Mouse (Mus musculus) spleen, adult 2 months (tissue): ENCODE measurements around the gene Setd4. TPM values are rescaled to one million over a fixed set of nuclear protein-coding genes. Genes with fewer than 3 reads are reported as not detected.
A peak's percentile ranks its signal among the peaks of the same experiment; 100 is the strongest.

Experiments used
- DNase-seq, 2 experiments: peaks; one replicate each; pipeline versions ENCODE4 v3.0.0 to v3.0.0-alpha.2; 2012 to 2021; ENCODE audit warnings: low spot score in 2 of 2, low read depth in 1 of 2
- H3K27ac ChIP-seq: fragments of 200-500 bp; 2 replicates; pipeline ENCODE4 v1.5.1; 2012; ENCODE audit warnings: low read length, inconsistent platforms; ENCODE audit not compliant: insufficient read depth
- H3K27me3 ChIP-seq: fragments of 200-500 bp; 2 replicates; pipeline ENCODE4 v1.6.1; 2012; ENCODE audit warnings: mild to moderate bottlenecking, moderate library complexity, low read length, inconsistent platforms; ENCODE audit not compliant: control insufficient read depth, insufficient read depth
- H3K36me3 ChIP-seq: fragments of 200-500 bp; 2 replicates; pipeline ENCODE4 v1.6.1; 2012; ENCODE audit warnings: mild to moderate bottlenecking, low read length, inconsistent platforms; ENCODE audit not compliant: control insufficient read depth, insufficient read depth
- H3K4me1 ChIP-seq: fragments of 200-500 bp; 2 replicates; pipeline ENCODE4 v1.6.1; 2011; ENCODE audit warnings: inconsistent platforms; ENCODE audit not compliant: control insufficient read depth, insufficient read depth, insufficient read length
- H3K4me3 ChIP-seq: fragments of 200-500 bp; 2 replicates; pipeline ENCODE4 v1.5.1; 2011; ENCODE audit warnings: mild to moderate bottlenecking, inconsistent platforms; ENCODE audit not compliant: insufficient read depth, insufficient read length; ENCODE audit errors: extremely low read depth
- CTCF ChIP-seq: fragments of 200-500 bp; IDR thresholded peaks from 2 replicates; pipeline ENCODE4 v1.5.1; 2011; ENCODE audit warnings: mild to moderate bottlenecking, inconsistent platforms; ENCODE audit not compliant: insufficient read depth, insufficient read length, insufficient replicate concordance; ENCODE audit errors: extremely low read depth
- POLR2A ChIP-seq: fragments of 200-500 bp; IDR thresholded peaks from 2 replicates; pipeline ENCODE4 v1.6.1; 2011; ENCODE audit warnings: low read depth, low read length, inconsistent platforms
- WGBS: fragments of 180-500 bp; shearing (Covaris S2); methylation state at CpG from one replicate; pipeline ENCODE4 v1.1.7; 2018; 5-methylcytosine and 5-hydroxymethylcytosine counted together
- polyA plus RNA-seq: library from polyadenylated mRNA; depleted of rRNA; stranded (reverse); fragments of >200 nt; gene quantifications from 2 replicates; pipeline ENCODE4 v1.2.3, GENCODE M21; 2012

Gene Setd4
- polyA plus RNA-seq, 1 experiment = 10.2 TPM

DNA sequence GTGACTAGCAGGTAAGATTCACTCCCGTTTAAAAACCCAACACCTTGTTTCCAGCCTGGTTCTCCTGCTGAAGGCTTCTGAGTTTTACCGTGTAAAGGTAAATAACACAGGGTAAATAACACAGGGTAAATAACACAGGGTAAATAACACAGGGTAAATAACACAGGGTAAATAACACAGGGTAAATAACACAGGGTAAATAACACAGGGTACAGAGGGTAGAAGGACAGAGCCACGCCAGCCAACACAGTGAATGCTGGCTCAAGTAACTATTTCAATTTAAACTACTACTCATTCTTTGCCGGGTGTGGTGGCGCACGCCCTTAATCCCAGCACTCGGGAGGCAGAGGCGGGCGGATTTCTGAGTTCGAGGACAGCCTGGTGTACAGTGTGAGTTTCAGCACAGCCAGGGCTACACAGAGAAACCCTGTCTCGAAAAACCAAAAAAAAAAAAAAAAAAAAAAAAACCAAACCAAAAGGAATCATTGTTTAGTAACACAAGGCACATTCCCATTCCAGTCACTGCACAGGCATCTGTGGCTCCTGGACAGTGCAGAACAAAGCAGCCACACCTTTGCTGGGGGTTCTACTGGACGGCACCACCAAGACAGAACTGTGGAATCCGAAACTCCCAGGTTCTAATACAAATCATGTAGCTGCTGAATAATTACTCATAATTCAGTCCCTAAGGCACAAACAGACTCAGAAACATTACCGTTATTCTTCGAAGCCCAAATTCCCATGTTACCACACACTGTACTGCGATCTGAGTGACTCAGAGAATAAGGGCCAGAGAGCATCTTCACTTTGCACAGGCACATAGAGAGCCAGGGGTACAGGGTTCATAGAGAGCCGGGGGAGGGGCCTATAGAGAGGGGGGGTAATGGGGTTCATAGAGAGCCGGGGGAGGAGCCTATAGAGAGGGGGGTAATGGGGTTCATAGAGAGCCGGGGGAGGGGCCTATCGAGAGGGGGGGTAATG lies 12.1 kb downstream of the Setd4 start:
- 94% methylated on average over 19 of the region's 20 CpGs for WGBS
- Histone ChIP-seq H3K36me3 (peaks cover 14% of the 10 kb centered on the region), H3K27ac (no peak overlapping the region), H3K4me3 (no peak overlapping the region), H3K27me3 (no peaks in the 10 kb centered on the region), H3K4me1 (no peaks in the 10 kb centered on the region)
- no peak for DNase-seq
- TF ChIP-seq CTCF (no peak), POLR2A (no peak)

DNA sequence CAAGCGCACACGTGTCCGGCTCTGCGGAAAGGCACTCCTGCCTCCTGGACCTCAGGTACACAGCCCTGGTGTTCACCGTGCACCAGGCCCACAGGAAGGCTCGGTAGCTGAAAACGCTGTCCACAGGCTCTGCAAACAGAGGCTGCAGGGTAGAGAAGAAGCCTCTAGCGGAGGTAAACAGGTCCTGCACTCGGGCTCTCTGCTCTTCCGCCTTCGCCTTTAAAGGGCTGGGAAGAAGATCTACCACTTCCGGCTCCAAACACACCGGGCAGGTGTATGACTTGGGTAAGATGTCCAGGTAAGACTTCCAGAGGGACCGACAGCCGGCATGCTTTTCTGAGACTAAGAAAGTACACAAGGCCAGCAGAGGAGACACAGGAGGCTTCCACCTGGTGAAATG lies 12.9 kb downstream of the Setd4 start:
- TF ChIP-seq CTCF (no peak), POLR2A (no peak)
- no peaks in the 10 kb centered on the region for H3K27me3 ChIP-seq
- H3K36me3 ChIP-seq = peaks cover 14% of the 10 kb centered on the region
- 95% methylated on average over 15 of the region's 15 CpGs for WGBS
- no peak overlapping the region for H3K4me3 ChIP-seq
- no peak for DNase-seq
- H3K27ac ChIP-seq = no peak overlapping the region
- H3K4me1 ChIP-seq = no peaks in the 10 kb centered on the region; the same call in 1 of the 2 replicates

DNA sequence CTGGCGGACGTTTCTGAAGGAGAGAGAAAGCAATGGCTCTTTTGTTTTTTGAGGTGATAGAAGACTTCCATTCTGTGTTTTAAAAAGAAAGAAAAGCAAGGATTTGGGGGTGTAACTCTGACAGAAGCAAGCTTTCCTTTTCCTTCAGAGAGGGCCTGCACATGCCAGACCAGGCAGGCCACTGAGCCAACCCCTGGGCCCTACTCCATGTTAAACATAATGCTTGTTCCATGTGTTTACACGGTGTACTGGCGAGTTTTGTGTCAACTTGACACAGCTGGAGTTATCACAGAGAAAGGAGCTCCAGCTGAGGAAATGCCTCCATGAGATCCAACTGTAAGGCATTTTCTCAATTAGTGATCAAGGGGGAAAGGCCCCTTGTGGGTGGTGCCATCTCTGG lies 15.6 kb downstream of the Setd4 start:
- DNase-seq = no peak
- Histone ChIP-seq H3K36me3 (peaks cover 14% of the 10 kb centered on the region), H3K27ac (no peak overlapping the region), H3K4me1 (peaks cover 5% of the 10 kb centered on the region; the same call in 1 of the 2 replicates), H3K27me3 (no peaks in the 10 kb centered on the region), H3K4me3 (no peak overlapping the region)
- WGBS = 80% methylated on average over 4 of the region's 4 CpGs
- no peak for TF ChIP-seq CTCF
- TF ChIP-seq POLR2A = no peak

DNA sequence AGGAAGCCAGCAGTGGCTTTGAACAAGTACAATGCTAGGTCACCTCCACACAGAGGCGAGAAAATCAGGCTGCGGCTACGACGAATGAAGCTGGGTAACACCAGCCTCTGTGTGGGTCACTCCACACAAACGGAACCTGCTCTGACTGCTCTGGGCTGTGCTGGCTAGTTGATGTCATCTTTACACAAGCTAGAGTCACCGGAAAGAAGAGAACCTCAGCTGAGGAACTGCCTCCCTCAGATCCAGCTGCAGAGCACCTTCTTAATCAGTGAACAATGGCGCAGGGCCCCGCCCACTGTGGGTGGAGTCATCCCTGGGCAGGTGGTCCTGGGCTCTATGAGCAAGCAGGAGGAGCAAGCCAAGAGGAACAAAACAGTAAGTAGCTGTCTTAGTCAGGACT lies 17.5 kb downstream of the Setd4 start:
- no peak for TF ChIP-seq POLR2A
- TF ChIP-seq CTCF = no peak

DNA sequence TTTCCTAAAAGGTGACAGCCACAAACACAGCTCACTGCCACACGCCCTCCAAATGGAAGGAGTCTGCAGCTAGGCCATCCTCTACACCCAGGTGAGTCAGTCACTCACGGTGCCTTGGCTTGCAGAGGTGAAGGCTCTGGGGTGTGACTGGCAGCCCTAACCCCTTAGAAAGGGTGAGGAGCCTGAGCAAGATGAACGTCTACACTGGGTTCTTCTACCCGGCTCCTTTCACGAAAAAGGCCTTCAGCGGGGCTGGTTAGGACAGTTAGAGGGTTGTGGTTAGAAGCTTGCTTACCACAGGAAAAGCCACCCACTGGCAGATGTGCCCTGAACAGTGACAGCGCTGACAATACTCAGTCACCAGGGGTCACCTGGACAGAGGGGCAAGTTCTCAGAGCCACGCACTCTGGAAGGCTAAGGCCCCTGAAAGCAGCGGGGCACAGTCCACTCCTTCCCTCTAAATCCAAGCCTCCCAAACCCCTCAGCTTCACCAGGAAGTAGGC lies 18.1 kb downstream of the Setd4 start:
- Histone ChIP-seq H3K36me3 (peaks cover 11% of the 10 kb centered on the region), H3K27me3 (no peaks in the 10 kb centered on the region), H3K27ac (peak overlapping the region; percentile 62), H3K4me3 (peak overlapping the region; percentile 38; the same call in 1 of the 2 replicates), H3K4me1 (peaks cover 5% of the 10 kb centered on the region; the same call in 1 of the 2 replicates)
- TF ChIP-seq POLR2A (no peak), CTCF (no peak)
- DNase-seq = peak in 1 of 2 experiments; percentile 11
- WGBS = 10% methylated on average over 9 of the region's 9 CpGs

More for the DNA sequence above, 17.5 kb downstream of the Setd4 start:
- Histone ChIP-seq H3K27me3 (no peaks in the 10 kb centered on the region), H3K4me3 (peak overlapping the region; percentile 38; the same call in 1 of the 2 replicates), H3K36me3 (peaks cover 14% of the 10 kb centered on the region), H3K27ac (peak overlapping the region; percentile 62), H3K4me1 (peaks cover 5% of the 10 kb centered on the region; the same call in 1 of the 2 replicates)
- WGBS = 26% methylated on average over 8 of the region's 8 CpGs
- no peak for DNase-seq

DNA sequence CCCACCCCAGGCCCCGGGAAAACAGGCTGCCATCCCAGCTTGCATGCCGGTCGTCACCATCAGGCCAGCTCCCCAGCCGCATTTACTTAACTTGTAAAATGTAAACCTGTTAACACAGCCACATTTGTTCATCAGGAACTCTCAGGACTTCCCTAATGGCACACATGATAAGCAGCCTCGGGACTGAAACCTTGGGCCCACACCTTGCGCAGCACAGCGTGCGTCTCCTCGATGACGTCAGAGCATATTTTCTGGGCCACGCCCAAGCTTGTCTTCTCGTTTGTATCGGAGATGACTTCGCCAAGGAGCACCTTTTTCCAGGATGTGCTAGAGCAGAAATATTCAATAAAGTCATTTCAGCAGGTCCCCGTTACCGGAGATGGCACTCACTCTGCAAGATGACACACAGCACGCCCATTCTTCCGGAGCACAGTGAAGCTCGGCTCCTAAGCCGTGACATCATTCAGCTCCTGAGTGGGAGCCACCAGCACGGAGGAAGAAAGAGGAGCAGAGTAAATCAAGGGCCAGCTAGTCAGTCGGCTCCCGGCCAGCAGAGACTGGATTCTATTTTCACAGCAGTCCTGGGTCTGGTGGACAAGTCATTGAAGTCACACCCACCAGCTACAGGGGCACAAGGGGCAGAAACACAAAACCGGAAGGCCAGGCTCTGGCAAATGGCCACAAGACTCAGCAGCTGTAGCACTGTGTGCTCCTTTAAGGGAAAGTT lies 18.7 kb downstream of the Setd4 start:
- Histone ChIP-seq H3K4me1 (peaks cover 5% of the 10 kb centered on the region; the same call in 1 of the 2 replicates), H3K27me3 (no peaks in the 10 kb centered on the region), H3K36me3 (peaks cover 5% of the 10 kb centered on the region; the same call in 1 of the 2 replicates), H3K4me3 (peak overlapping the region; percentile 5; the same call in 1 of the 2 replicates), H3K27ac (peak overlapping the region; percentile 62)
- no peak for DNase-seq
- WGBS = 64% methylated on average over 24 of the region's 24 CpGs
- TF ChIP-seq POLR2A = no peak
- no peak for TF ChIP-seq CTCF
